Mouse (Mus musculus) olfactory bulb, adult 2 months (tissue): Measurements from ENCODE around the gene Timm10b.

Experiments used
- CTCF ChIP-seq: fragments of 200-500 bp; IDR thresholded peaks from 2 replicates; pipeline ENCODE4 v1.5.1; 2012; ENCODE audit warnings: low read depth, mild to moderate bottlenecking, low read length, moderate library complexity; ENCODE audit not compliant: insufficient read depth
- POLR2A ChIP-seq: fragments of 200-500 bp; IDR thresholded peaks from 2 replicates; pipeline ENCODE4 v1.6.1; 2012; ENCODE audit warnings: mild to moderate bottlenecking, low read depth, low read length, moderate library complexity; ENCODE audit not compliant: insufficient read depth

DNA sequence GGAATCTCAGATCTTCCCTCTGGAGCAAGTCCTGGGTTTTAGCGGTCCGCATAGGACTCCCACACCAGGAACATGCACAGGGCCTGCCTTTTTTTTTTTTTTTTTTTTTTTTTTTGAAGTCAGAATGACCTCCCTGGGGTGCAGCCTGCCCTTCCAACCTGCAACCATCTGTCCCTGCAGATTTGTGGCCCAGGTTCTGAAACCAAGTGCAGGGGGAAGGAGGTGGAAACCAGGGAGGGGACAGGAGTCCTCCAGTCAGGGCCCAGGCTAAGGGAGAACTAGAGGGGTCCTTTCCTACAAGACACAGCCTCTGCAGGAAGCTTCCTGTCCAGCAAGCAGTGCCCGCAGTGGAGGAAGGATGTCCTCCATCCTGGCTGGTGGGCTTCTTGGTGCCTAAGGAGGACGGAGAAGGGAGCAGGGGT is 7.3 kb upstream of the Timm10b start:
- TF ChIP-seq CTCF (no peak), POLR2A (no peak)
